Mouse (Mus musculus) cortical plate, adult 2 months (tissue): Measurements from ENCODE around the gene Kcnk7.

ENCODE experiments used
- CTCF ChIP-seq: fragments of 200-500 bp; IDR thresholded peaks from 2 replicates; pipeline ENCODE4 v1.5.1; 2011; ENCODE audit warnings: mild to moderate bottlenecking, control low read depth, low read length; ENCODE audit not compliant: insufficient read depth; ENCODE audit errors: extremely low read depth
- POLR2A ChIP-seq: fragments of 200-500 bp; IDR thresholded peaks from 2 replicates; pipeline ENCODE4 v1.6.1; 2011; ENCODE audit warnings: mild to moderate bottlenecking, low read length, control low read depth; ENCODE audit not compliant: insufficient read depth; ENCODE audit errors: extremely low read depth

- TF ChIP-seq CTCF (no peak), POLR2A (no peak)
These were observed 15.1 kb upstream of the Kcnk7 start for GRCm38 (mm10) chr19:5689088-5689428.
